Mouse (Mus musculus): ENCODE measurements around the gene Wbp1. TPM values are rescaled to one million over a fixed set of nuclear protein-coding genes. Genes with fewer than 3 reads are reported as not detected.

The Wbp1 gene
- polyA plus RNA-seq, 1 experiment, result 82.4 TPM

DNA sequence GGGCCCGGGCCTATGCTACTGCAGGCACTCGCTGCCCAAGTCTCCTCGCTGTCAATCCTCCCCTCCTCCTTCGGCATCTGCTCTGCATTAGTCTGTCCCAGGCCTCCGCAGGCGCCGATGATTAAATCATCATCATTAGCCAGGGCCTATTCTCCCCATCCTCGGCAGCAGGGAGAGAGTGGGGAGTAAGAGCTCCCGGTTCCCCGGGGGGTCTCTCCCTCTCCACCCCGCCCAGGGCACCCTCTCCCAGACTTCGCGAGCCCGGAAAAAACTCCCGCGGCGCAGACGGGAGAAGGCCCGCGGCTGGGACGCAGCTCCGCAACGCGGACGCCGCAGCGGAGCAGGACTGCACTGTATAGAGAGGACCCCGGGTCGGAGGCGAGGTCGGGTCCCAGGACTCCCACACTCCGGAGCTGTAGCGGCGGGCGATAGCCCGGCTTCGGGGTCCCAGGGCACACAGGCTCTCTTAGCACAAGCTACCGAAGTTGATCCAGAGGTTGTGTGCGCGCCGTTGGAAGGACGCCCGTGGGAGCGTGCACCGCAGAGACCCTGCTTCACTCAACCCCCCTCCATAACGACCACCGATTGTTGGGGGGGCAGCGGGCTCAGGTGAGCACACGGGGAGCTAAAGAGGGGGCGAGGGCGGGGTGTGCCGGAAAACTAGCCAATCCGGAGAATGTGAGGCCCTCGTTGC, 43.6 kb downstream of the Wbp1 start, which contains the start of gene Pcgf1:
Pcgf1 (plus strand) TSS at position 240 of the 694 bp plus-strand sequence.
- TF ChIP-seq MAX (IDR thresholded peaks at IDR 0.05), result no peak
- no peak for TF ChIP-seq CEBPB (IDR thresholded peaks at IDR 0.05; ENCODE audit: low read depth)
- no peak for TF ChIP-seq CTCF (IDR thresholded peaks at IDR 0.05; ENCODE audit: control insufficient read depth, insufficient read depth, insufficient read length)
- no peak for TF ChIP-seq FOSL1 (IDR thresholded peaks at IDR 0.05; ENCODE audit: insufficient read depth, low read length, poor library complexity, severe bottlenecking)
- TF ChIP-seq MYOG (IDR thresholded peaks at IDR 0.05; ENCODE audit: control insufficient read depth, extremely low read depth, insufficient read length), result no peak
- Histone ChIP-seq H3ac (ENCODE audit: control insufficient read depth, insufficient read length, low read depth) (peak within 1 kb of the TSS; percentile 95), H3K4me3 (ENCODE audit: insufficient read depth, poor library complexity, severe bottlenecking) (peak within 1 kb of the TSS; percentile 80), H3K79me3 (ENCODE audit: low read depth) (peaks cover 6% of the 10 kb centered on the region), H3K27me3 (ENCODE audit: control insufficient read depth, insufficient read depth, insufficient read length) (peaks cover 2% of the 10 kb centered on the region), H3K79me2 (ENCODE audit: control insufficient read depth, insufficient read depth) (peaks cover 14% of the 10 kb centered on the region), H3K36me3 (ENCODE audit: control insufficient read depth, insufficient read depth) (peaks cover 13% of the 10 kb centered on the region)

DNA sequence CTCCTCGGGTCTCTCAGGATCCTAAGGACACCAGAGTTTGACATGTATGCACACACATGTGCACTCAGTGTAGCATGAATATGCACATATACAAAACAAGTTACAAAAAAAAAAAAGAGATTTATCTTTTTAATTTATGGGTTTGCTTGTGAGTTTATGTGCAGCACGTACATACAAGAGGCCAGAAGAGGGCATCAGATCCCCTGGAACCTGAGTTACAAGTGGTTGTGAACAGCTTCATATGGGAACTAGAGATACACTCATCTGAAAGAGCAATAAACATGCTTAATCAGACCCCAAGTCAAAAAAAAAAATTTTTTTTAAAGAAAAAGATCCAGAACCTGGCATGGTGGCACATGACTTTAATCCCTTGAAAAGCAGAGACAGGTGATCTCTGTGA, 46.4 kb downstream of the Wbp1 start:
- Histone ChIP-seq H3K79me2 (ENCODE audit: control insufficient read depth, insufficient read depth) (peaks cover 14% of the 10 kb centered on the region), H3K4me3 (ENCODE audit: insufficient read depth, poor library complexity, severe bottlenecking) (no peak overlapping the region), H3K79me3 (ENCODE audit: low read depth) (peaks cover 6% of the 10 kb centered on the region), H3K27me3 (ENCODE audit: control insufficient read depth, insufficient read depth, insufficient read length) (peaks cover 30% of the 10 kb centered on the region), H3K36me3 (ENCODE audit: control insufficient read depth, insufficient read depth) (peaks cover 8% of the 10 kb centered on the region), H3ac (ENCODE audit: control insufficient read depth, insufficient read length, low read depth) (no peak overlapping the region)
- TF ChIP-seq MYOD1 (IDR thresholded peaks at IDR 0.05; ENCODE audit: control insufficient read depth, insufficient read length, low read depth) (no peak), FOSL1 (IDR thresholded peaks at IDR 0.05; ENCODE audit: insufficient read depth, low read length, poor library complexity, severe bottlenecking) (no peak), MAX (IDR thresholded peaks at IDR 0.05) (no peak)

DNA sequence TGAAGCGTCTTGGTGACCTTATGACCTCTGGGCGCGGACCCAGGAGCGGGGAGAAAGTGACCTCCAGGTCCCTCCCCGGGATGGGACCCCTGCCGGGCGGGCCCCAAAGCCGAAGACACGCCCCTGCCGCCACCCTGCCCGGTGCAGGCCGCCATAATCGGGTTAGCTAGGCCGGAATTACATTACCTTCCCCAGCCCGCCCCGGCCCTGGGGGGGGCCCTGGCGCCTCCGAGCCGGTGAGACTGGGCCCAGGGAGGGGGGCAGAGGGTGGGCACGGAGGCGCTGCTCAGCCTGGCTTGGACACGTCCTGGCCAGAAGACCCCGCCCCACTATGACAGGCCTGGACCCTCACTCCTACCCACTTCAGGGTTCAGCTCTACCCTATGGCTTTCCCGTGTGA, 50.1 kb downstream of the Wbp1 start:
- Histone ChIP-seq H3ac (ENCODE audit: control insufficient read depth, insufficient read length, low read depth) (no peak overlapping the region), H3K27me3 (ENCODE audit: control insufficient read depth, insufficient read depth, insufficient read length) (peaks cover 62% of the 10 kb centered on the region), H3K36me3 (ENCODE audit: control insufficient read depth, insufficient read depth) (no peaks in the 10 kb centered on the region), H3K79me2 (ENCODE audit: control insufficient read depth, insufficient read depth) (no peaks in the 10 kb centered on the region), H3K4me3 (ENCODE audit: insufficient read depth, poor library complexity, severe bottlenecking) (no peak overlapping the region), H3K79me3 (ENCODE audit: low read depth) (no peaks in the 10 kb centered on the region)
- TF ChIP-seq MYOG (IDR thresholded peaks at IDR 0.05; ENCODE audit: control insufficient read depth, extremely low read depth, insufficient read length) (no peak), MAX (IDR thresholded peaks at IDR 0.05) (no peak), CTCF (IDR thresholded peaks at IDR 0.05; ENCODE audit: control insufficient read depth, insufficient read depth, insufficient read length) (no peak), FOSL1 (IDR thresholded peaks at IDR 0.05; ENCODE audit: insufficient read depth, low read length, poor library complexity, severe bottlenecking) (no peak), USF1 (IDR thresholded peaks at IDR 0.05; ENCODE audit: low read depth) (no peak), MYOD1 (IDR thresholded peaks at IDR 0.05; ENCODE audit: control insufficient read depth, insufficient read length, low read depth) (no peak), CEBPB (IDR thresholded peaks at IDR 0.05; ENCODE audit: low read depth) (no peak)

DNA sequence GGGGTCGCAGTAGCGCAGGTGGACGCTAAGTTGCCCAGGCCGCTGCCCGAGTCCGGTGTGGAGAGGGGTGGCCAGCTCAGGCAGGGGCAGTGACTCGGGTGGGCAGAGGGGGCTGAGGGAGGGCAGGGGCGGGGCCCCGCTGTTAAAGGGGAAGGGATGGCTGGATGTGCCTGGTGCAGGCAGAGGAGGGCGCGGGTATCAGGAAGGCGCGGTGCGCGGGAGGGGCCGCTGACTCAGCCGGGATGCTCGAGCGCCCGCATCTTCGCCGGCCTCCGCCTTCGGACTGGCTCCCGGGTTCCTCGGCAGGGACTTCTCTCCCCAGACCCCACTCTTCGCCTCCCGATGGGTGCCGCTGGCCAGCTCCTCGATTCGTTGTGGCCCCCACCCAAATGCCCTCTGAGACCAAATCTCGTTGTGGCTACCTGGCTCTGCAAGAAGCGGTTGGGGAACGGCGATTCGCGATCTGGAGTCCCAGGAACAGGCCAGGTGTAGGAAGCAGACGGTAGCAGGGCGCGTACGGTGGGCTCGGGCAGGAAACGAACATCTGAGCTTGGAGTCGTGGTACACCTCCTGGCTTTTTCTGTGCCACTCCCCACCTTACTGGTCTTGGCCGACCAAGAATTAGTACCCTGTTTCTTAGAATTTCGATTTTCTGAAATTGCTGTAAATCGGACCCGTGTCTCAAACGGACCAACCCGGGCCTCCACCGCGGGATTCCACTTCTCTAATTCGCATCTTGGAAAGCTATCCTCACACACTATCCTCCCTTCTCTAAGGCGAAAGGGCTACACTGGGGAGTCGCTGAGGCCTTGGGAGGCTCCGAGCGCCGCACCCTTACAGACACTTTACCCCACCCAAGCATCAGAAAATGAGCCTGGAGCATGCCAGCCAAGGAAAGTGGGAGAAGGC, 50.8 kb downstream of the Wbp1 start:
- H3ac ChIP-seq (ENCODE audit: control insufficient read depth, insufficient read length, low read depth), result no peak overlapping the region
- no peaks in the 10 kb centered on the region for H3K36me3 ChIP-seq (ENCODE audit: control insufficient read depth, insufficient read depth)
- no peak for TF ChIP-seq USF1 (IDR thresholded peaks at IDR 0.05; ENCODE audit: low read depth)
- no peak for TF ChIP-seq MYOG (IDR thresholded peaks at IDR 0.05; ENCODE audit: control insufficient read depth, extremely low read depth, insufficient read length)
- no peak for TF ChIP-seq CEBPB (IDR thresholded peaks at IDR 0.05; ENCODE audit: low read depth)
- peaks cover 65% of the 10 kb centered on the region for H3K27me3 ChIP-seq (ENCODE audit: control insufficient read depth, insufficient read depth, insufficient read length)
- no peak overlapping the region for H3K4me3 ChIP-seq (ENCODE audit: insufficient read depth, poor library complexity, severe bottlenecking)
- H3K79me3 ChIP-seq (ENCODE audit: low read depth), result no peaks in the 10 kb centered on the region
- H3K79me2 ChIP-seq (ENCODE audit: control insufficient read depth, insufficient read depth), result no peaks in the 10 kb centered on the region

DNA sequence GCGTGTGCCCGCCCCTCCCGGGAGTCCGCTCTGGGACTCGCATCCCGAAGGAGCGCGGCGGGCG, 51.3 kb downstream of the Wbp1 start, which contains the start of gene Tlx2:
Tlx2 (minus strand) TSS at position 47 of the 64 bp plus-strand sequence.
- no peaks in the 10 kb centered on the region for H3K79me3 ChIP-seq (ENCODE audit: low read depth)
- H3K4me3 ChIP-seq (ENCODE audit: insufficient read depth, poor library complexity, severe bottlenecking), result no peak within 1 kb of the TSS
- no peaks in the 10 kb centered on the region for H3K79me2 ChIP-seq (ENCODE audit: control insufficient read depth, insufficient read depth)
- H3K27me3 ChIP-seq (ENCODE audit: control insufficient read depth, insufficient read depth, insufficient read length), result peaks cover 65% of the 10 kb centered on the region
- TF ChIP-seq CEBPB (IDR thresholded peaks at IDR 0.05; ENCODE audit: low read depth), result no peak
- no peak for TF ChIP-seq USF1 (IDR thresholded peaks at IDR 0.05; ENCODE audit: low read depth)
- TF ChIP-seq MYOD1 (IDR thresholded peaks at IDR 0.05; ENCODE audit: control insufficient read depth, insufficient read length, low read depth), result no peak
- H3ac ChIP-seq (ENCODE audit: control insufficient read depth, insufficient read length, low read depth), result no peak within 1 kb of the TSS
- H3K36me3 ChIP-seq (ENCODE audit: control insufficient read depth, insufficient read depth), result no peaks in the 10 kb centered on the region

DNA sequence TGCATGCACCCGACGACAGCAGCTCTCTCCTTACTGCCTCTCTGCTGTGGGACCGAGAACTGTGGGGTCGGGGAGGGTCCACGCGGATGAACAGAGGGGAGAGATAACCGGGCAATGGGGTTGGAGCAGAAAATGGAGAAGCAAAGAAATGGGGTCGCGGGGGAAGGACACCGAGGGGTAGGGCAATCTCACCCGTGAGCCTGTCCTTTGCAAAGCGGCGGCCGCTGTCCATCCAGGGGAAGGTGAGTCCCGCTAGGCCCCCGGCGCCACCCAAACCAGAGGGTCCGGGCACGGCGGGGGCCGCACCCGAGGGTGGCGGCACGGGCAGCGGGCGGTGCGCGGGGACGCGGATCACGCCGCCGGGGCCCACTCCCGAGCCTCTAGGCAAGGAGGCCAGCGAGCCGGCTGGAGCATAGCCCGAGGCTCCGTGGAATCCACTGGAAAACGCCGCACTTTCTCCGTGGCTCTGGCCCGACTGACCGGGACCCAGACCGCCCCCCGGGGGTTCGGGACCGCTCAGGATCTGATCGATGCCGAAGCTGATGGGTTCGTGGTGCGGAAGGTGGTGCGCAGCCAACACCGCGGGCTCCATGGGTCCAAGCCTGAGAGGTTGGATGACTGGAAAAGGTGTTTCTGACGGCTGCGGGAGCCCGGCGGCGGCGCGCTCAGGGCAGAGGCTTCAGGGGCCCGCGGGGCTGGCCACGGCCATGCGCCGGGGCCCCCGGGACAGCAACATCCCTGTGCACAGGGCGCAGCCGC, 51.7 kb downstream of the Wbp1 start:
- H3ac ChIP-seq (ENCODE audit: control insufficient read depth, insufficient read length, low read depth), result no peak overlapping the region
- TF ChIP-seq MYOG (IDR thresholded peaks at IDR 0.05; ENCODE audit: control insufficient read depth, extremely low read depth, insufficient read length) (no peak), CTCF (IDR thresholded peaks at IDR 0.05; ENCODE audit: control insufficient read depth, insufficient read depth, insufficient read length) (no peak), MYOD1 (IDR thresholded peaks at IDR 0.05; ENCODE audit: control insufficient read depth, insufficient read length, low read depth) (no peak), FOSL1 (IDR thresholded peaks at IDR 0.05; ENCODE audit: insufficient read depth, low read length, poor library complexity, severe bottlenecking) (no peak), USF1 (IDR thresholded peaks at IDR 0.05; ENCODE audit: low read depth) (no peak), MAX (IDR thresholded peaks at IDR 0.05) (no peak), CEBPB (IDR thresholded peaks at IDR 0.05; ENCODE audit: low read depth) (no peak)
- H3K36me3 ChIP-seq (ENCODE audit: control insufficient read depth, insufficient read depth), result no peaks in the 10 kb centered on the region
- no peaks in the 10 kb centered on the region for H3K79me3 ChIP-seq (ENCODE audit: low read depth)
- H3K4me3 ChIP-seq (ENCODE audit: insufficient read depth, poor library complexity, severe bottlenecking), result no peak overlapping the region
- no peaks in the 10 kb centered on the region for H3K79me2 ChIP-seq (ENCODE audit: control insufficient read depth, insufficient read depth)
- H3K27me3 ChIP-seq (ENCODE audit: control insufficient read depth, insufficient read depth, insufficient read length), result peaks cover 68% of the 10 kb centered on the region
